Comparison of ENCODE assay signal across 8 mouse cellular contexts in genomic region chr11:120457370-120457769, GRCm38 (mm10). TPM values are rescaled to one million over a fixed set of nuclear protein-coding genes. Genes with fewer than 3 reads are reported as not detected.
DNase-seq lines count a peak whose midpoint lies in the region; ATAC-seq lines count a peak whose summit lies in the region.

No protein-coding gene starts in this region.

- H3K4me1 ChIP-seq in heart, embryonic 11.5 days (ENCODE audit: control insufficient read depth, insufficient read depth, low read length) = peaks cover 13% of the 10 kb centered on the region
- no peaks in the 10 kb centered on the region for H3K4me1 ChIP-seq in brown adipose tissue, adult 24 weeks (ENCODE audit: control insufficient read depth, insufficient read depth, insufficient read length, low read length)
- peaks cover 7% of the 10 kb centered on the region for H3K4me1 ChIP-seq in hindbrain, embryonic 14.5 days (replicated peaks; ENCODE audit: control insufficient read depth, insufficient read depth, low read length)
- H3K4me1 ChIP-seq in midbrain, embryonic 12.5 days = peaks cover 17% of the 10 kb centered on the region

- no peak for ATAC-seq in heart, embryonic 11.5 days (replicated peaks; ENCODE audit: insufficient number of reproducible peaks, low FRiP score, low TSS enrichment)
- no peak for ATAC-seq in hindbrain, embryonic 14.5 days (ENCODE audit: low FRiP score)
- ATAC-seq in midbrain, embryonic 12.5 days (ENCODE audit: low FRiP score, low read depth) = peak; percentile 30; the same call in 1 of the 2 replicates

- DNase-seq in heart, postnatal 4 days = no peak
- no peak for DNase-seq in hindbrain, embryonic 14.5 days (ENCODE audit: low spot score)
- no peak for DNase-seq in embryo, embryonic 11 days
- DNase-seq in frontal cortex, adult 2 months (ENCODE audit: extremely low spot score in 1 of 2, low spot score in 1 of 2) = no peak
- no peak for DNase-seq in spleen, adult 18-20 months

- 20% methylated on average over 14 of the region's 14 CpGs for WGBS in heart, embryonic 11.5 days (ENCODE audit: insufficient replicate concordance)
- 38% methylated on average over 14 of the region's 14 CpGs for WGBS in hindbrain, embryonic 14.5 days
- WGBS in midbrain, embryonic 12.5 days = 35% methylated on average over 14 of the region's 14 CpGs

- H3K9me3 ChIP-seq in heart, embryonic 11.5 days (replicated peaks; ENCODE audit: control insufficient read depth, low read length) = no peaks in the 10 kb centered on the region
- no peaks in the 10 kb centered on the region for H3K9me3 ChIP-seq in hindbrain, embryonic 14.5 days (ENCODE audit: control insufficient read depth, low read length)
- H3K9me3 ChIP-seq in midbrain, embryonic 12.5 days = no peaks in the 10 kb centered on the region

- peak overlapping the region; percentile 93 for H3K4me2 ChIP-seq in heart, embryonic 11.5 days
- H3K4me2 ChIP-seq in hindbrain, embryonic 14.5 days (replicated peaks) = peak overlapping the region; percentile 70
- peak overlapping the region; percentile 98 for H3K4me2 ChIP-seq in midbrain, embryonic 12.5 days (replicated peaks)

- H3K36me3 ChIP-seq in heart, embryonic 11.5 days (ENCODE audit: control insufficient read depth, insufficient read depth, low read length) = peaks cover 12% of the 10 kb centered on the region; the same call in 1 of the 2 replicates
- H3K36me3 ChIP-seq in hindbrain, embryonic 14.5 days (replicated peaks; ENCODE audit: control insufficient read depth, insufficient read depth) = peaks cover 28% of the 10 kb centered on the region
- peaks cover 26% of the 10 kb centered on the region for H3K36me3 ChIP-seq in midbrain, embryonic 12.5 days

- H3K4me3 ChIP-seq in heart, embryonic 11.5 days (ENCODE audit: low read depth, low read length) = peak overlapping the region; percentile 72
- peak overlapping the region; percentile 88 for H3K4me3 ChIP-seq in brown adipose tissue, adult 24 weeks (ENCODE audit: insufficient read depth, low read depth, low read length)
- H3K4me3 ChIP-seq in hindbrain, embryonic 14.5 days (replicated peaks; ENCODE audit: low read length) = peak overlapping the region; percentile 88
- peak overlapping the region; percentile 75 for H3K4me3 ChIP-seq in midbrain, embryonic 12.5 days

- peak overlapping the region; percentile 90 for H3K27ac ChIP-seq in heart, embryonic 11.5 days (ENCODE audit: low read depth, low read length)
- peak overlapping the region; percentile 79 for H3K27ac ChIP-seq in brown adipose tissue, adult 24 weeks (replicated peaks; ENCODE audit: low read depth, low read length)
- peak overlapping the region; percentile 83 for H3K27ac ChIP-seq in hindbrain, embryonic 14.5 days
- H3K27ac ChIP-seq in midbrain, embryonic 12.5 days (replicated peaks) = peak overlapping the region; percentile 55

- H3K27me3 ChIP-seq in heart, embryonic 11.5 days (ENCODE audit: control insufficient read depth, insufficient read depth, low read length) = no peaks in the 10 kb centered on the region
- H3K27me3 ChIP-seq in hindbrain, embryonic 14.5 days (ENCODE audit: control insufficient read depth, insufficient read depth, low read length) = no peaks in the 10 kb centered on the region
- no peaks in the 10 kb centered on the region for H3K27me3 ChIP-seq in midbrain, embryonic 12.5 days

- H3K9ac ChIP-seq in heart, embryonic 11.5 days (ENCODE audit: low read depth, low read length) = peak overlapping the region; percentile 92
- peak overlapping the region; percentile 95 for H3K9ac ChIP-seq in hindbrain, embryonic 14.5 days
- peak overlapping the region; percentile 93 for H3K9ac ChIP-seq in midbrain, embryonic 12.5 days (replicated peaks)

RNA-seq across cellular contexts. Expression of gene Oxld1, which starts 0.5 kb away (rescaled TPM):
- polyA plus RNA-seq in heart, embryonic 11.5 days (2014; fragmentation: Nextera tagmentation; extraction: Ambion mirVana) = 16.9 and 19.6 TPM in 2 replicates
- total RNA-seq in heart, postnatal 4 days (2021) = 10 to 100 TPM; 25.1 to 26.1 TPM
- polyA plus RNA-seq in brown adipose tissue, adult 24 weeks (2012; ENCODE audit: insufficient read depth, insufficient read length, missing spikeins) = 58.7 and 70.2 TPM in 2 replicates
- 11.4 and 12.4 TPM in 2 replicates for polyA plus RNA-seq in hindbrain, embryonic 14.5 days (2014; fragmentation: Nextera tagmentation; extraction: Ambion mirVana)
- polyA plus RNA-seq in midbrain, embryonic 12.5 days (2016; fragmentation: Nextera tagmentation; extraction: Ambion mirVana) = 11.7 and 11.9 TPM in 2 replicates
- 14.3 and 15.4 TPM in 2 replicates for polyA plus RNA-seq in frontal cortex, adult 2 months (2012; rRNA removed)

RNA-seq across cellular contexts. Expression of gene Ccdc137, which starts 0.5 kb away (rescaled TPM):
- 21.3 and 27.5 TPM in 2 replicates for polyA plus RNA-seq in heart, embryonic 11.5 days (2014; fragmentation: Nextera tagmentation; extraction: Ambion mirVana)
- total RNA-seq in heart, postnatal 4 days (2021) = 10 to 100 TPM in 1 of 2 experiments, 1 to 10 TPM in 1; 8.7 to 10.3 TPM
- polyA plus RNA-seq in brown adipose tissue, adult 24 weeks (2012; ENCODE audit: insufficient read depth, insufficient read length, missing spikeins) = 5.7 and 8.6 TPM in 2 replicates
- polyA plus RNA-seq in hindbrain, embryonic 14.5 days (2014; fragmentation: Nextera tagmentation; extraction: Ambion mirVana) = 19.9 and 20.8 TPM in 2 replicates
- 30.1 and 35.1 TPM in 2 replicates for polyA plus RNA-seq in midbrain, embryonic 12.5 days (2016; fragmentation: Nextera tagmentation; extraction: Ambion mirVana)
- 26.5 and 29.8 TPM in 2 replicates for polyA plus RNA-seq in frontal cortex, adult 2 months (2012; rRNA removed)

RNA-seq across cellular contexts. Expression of gene Pde6g, which starts 4.1 kb away (rescaled TPM):
- 0.24 TPM in 1 of 2 replicates, not detected in the other for polyA plus RNA-seq in heart, embryonic 11.5 days (2014; fragmentation: Nextera tagmentation; extraction: Ambion mirVana)
- under 1 TPM; 0.18 to 0.55 TPM for total RNA-seq in heart, postnatal 4 days (2021)
- not detected in 2 replicates for polyA plus RNA-seq in brown adipose tissue, adult 24 weeks (2012; ENCODE audit: insufficient read depth, insufficient read length, missing spikeins)
- polyA plus RNA-seq in hindbrain, embryonic 14.5 days (2014; fragmentation: Nextera tagmentation; extraction: Ambion mirVana) = 0.40 TPM in 2 replicates
- polyA plus RNA-seq in midbrain, embryonic 12.5 days (2016; fragmentation: Nextera tagmentation; extraction: Ambion mirVana) = 0.20 TPM in 1 of 2 replicates, not detected in the other
- polyA plus RNA-seq in frontal cortex, adult 2 months (2012; rRNA removed) = 0.82 and 0.84 TPM in 2 replicates

RNA-seq across cellular contexts. Expression of gene Arl16, which starts 10.0 kb away (rescaled TPM):
- polyA plus RNA-seq in heart, embryonic 11.5 days (2014; fragmentation: Nextera tagmentation; extraction: Ambion mirVana) = 43.6 and 48.4 TPM in 2 replicates
- 10 to 100 TPM; 13.7 to 17.0 TPM for total RNA-seq in heart, postnatal 4 days (2021)
- 11.4 and 20.4 TPM in 2 replicates for polyA plus RNA-seq in brown adipose tissue, adult 24 weeks (2012; ENCODE audit: insufficient read depth, insufficient read length, missing spikeins)
- polyA plus RNA-seq in hindbrain, embryonic 14.5 days (2014; fragmentation: Nextera tagmentation; extraction: Ambion mirVana) = 56.1 and 56.3 TPM in 2 replicates
- polyA plus RNA-seq in midbrain, embryonic 12.5 days (2016; fragmentation: Nextera tagmentation; extraction: Ambion mirVana) = 56.4 and 58.8 TPM in 2 replicates
- 48.0 and 52.0 TPM in 2 replicates for polyA plus RNA-seq in frontal cortex, adult 2 months (2012; rRNA removed)

RNA-seq across cellular contexts. Expression of gene Tspan10, which starts 14.9 kb away (rescaled TPM):
- not detected in 2 replicates for polyA plus RNA-seq in heart, embryonic 11.5 days (2014; fragmentation: Nextera tagmentation; extraction: Ambion mirVana)
- total RNA-seq in heart, postnatal 4 days (2021) = 1 to 10 TPM; 3.0 to 4.0 TPM
- not detected in 2 replicates for polyA plus RNA-seq in brown adipose tissue, adult 24 weeks (2012; ENCODE audit: insufficient read depth, insufficient read length, missing spikeins)
- polyA plus RNA-seq in hindbrain, embryonic 14.5 days (2014; fragmentation: Nextera tagmentation; extraction: Ambion mirVana) = not detected in 2 replicates
- not detected in 2 replicates for polyA plus RNA-seq in midbrain, embryonic 12.5 days (2016; fragmentation: Nextera tagmentation; extraction: Ambion mirVana)
- polyA plus RNA-seq in frontal cortex, adult 2 months (2012; rRNA removed) = 0.54 and 0.61 TPM in 2 replicates
